Mouse (Mus musculus) testis, adult 2 months (tissue): Measurements from ENCODE around the gene Prdm16. TPM values are rescaled to one million over a fixed set of nuclear protein-coding genes. Genes with fewer than 3 reads are reported as not detected.
A peak's percentile ranks its signal among the peaks of the same experiment; 100 is the strongest.

ENCODE experiments used
- H3K27ac ChIP-seq: fragments of 200-500 bp; 2 replicates; pipeline ENCODE4 v1.5.1; 2012; ENCODE audit warnings: low read depth, low read length; ENCODE audit not compliant: control insufficient read depth, insufficient read depth
- H3K27me3 ChIP-seq: fragments of 200-500 bp; 2 replicates; pipeline ENCODE4 v1.6.1; 2012; ENCODE audit warnings: mild to moderate bottlenecking, low read length, moderate library complexity; ENCODE audit not compliant: control insufficient read depth, insufficient read depth
- H3K36me3 ChIP-seq: fragments of 200-500 bp; 2 replicates; pipeline ENCODE4 v1.6.1; 2012; ENCODE audit warnings: mild to moderate bottlenecking, low read length; ENCODE audit not compliant: control insufficient read depth, insufficient read depth
- H3K4me1 ChIP-seq: fragments of 200-500 bp; 2 replicates; pipeline ENCODE4 v1.6.1; 2012; ENCODE audit warnings: low read length; ENCODE audit not compliant: control insufficient read depth, insufficient read depth
- H3K4me3 ChIP-seq: fragments of 200-500 bp; 2 replicates; pipeline ENCODE4 v1.5.1; 2012; ENCODE audit warnings: low read depth, mild to moderate bottlenecking, low read length, moderate library complexity, mixed read lengths; ENCODE audit not compliant: control insufficient read depth
- CTCF ChIP-seq: fragments of 200-500 bp; IDR thresholded peaks from 2 replicates; pipeline ENCODE4 v1.5.1; 2012; ENCODE audit warnings: low read depth, mild to moderate bottlenecking, inconsistent platforms, low read length, moderate library complexity; ENCODE audit not compliant: control insufficient read depth, insufficient read depth, insufficient replicate concordance
- POLR2A ChIP-seq: fragments of 200-500 bp; IDR thresholded peaks from 2 replicates; pipeline ENCODE4 v1.6.1; 2012; ENCODE audit warnings: low read depth, mild to moderate bottlenecking, inconsistent platforms, low read length, moderate library complexity; ENCODE audit not compliant: control insufficient read depth
- polyA plus RNA-seq: library from polyadenylated mRNA; depleted of rRNA; stranded (reverse); fragments of >200 nt; gene quantifications from 2 replicates; pipeline ENCODE4 v1.2.3, GENCODE M21; 2012

The Prdm16 gene
- polyA plus RNA-seq, 1 experiment = 3.0 TPM

GRCm38 (mm10) chr4:154328431-154328830 lies 308.2 kb downstream of the Prdm16 start:
- TF ChIP-seq POLR2A = no peak
- 0 out of 2 replicates have a peak, but pooled peaks have one; percentile 0 for TF ChIP-seq CTCF
- Histone ChIP-seq H3K27me3 (no peaks in the 10 kb centered on the region), H3K27ac (no peak overlapping the region), H3K4me1 (peaks cover 6% of the 10 kb centered on the region), H3K36me3 (no peaks in the 10 kb centered on the region), H3K4me3 (no peak overlapping the region)

GRCm38 (mm10) chr4:154325410-154325809 lies 311.3 kb downstream of the Prdm16 start:
- no peak for TF ChIP-seq POLR2A
- no peak for TF ChIP-seq CTCF
- Histone ChIP-seq H3K4me1 (peaks cover 6% of the 10 kb centered on the region), H3K4me3 (peak overlapping the region; percentile 19; the same call in 1 of the 2 replicates), H3K27me3 (no peaks in the 10 kb centered on the region), H3K36me3 (no peaks in the 10 kb centered on the region), H3K27ac (no peak overlapping the region)

DNA sequence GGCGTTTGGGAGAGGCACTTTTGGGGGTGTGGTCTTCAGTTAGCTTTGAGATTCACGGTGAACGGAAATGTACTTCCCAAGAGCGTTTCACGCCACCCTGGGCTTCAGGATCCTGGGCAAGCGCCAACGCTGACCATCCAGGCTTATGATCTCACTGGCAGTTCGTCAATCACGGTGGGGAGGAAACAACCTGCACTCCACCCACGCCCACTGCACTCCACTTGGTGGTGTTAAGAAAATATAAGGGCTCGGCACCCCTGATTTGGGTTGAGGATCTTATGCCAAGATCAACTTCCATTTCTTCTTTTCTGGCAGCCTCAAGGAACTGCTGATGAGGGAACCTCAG lies 323.1 kb downstream of the Prdm16 start:
- Histone ChIP-seq H3K4me1 (no peaks in the 10 kb centered on the region), H3K4me3 (no peak overlapping the region), H3K27me3 (no peaks in the 10 kb centered on the region), H3K36me3 (no peaks in the 10 kb centered on the region), H3K27ac (no peak overlapping the region)
- TF ChIP-seq POLR2A (no peak), CTCF (no peak)

DNA sequence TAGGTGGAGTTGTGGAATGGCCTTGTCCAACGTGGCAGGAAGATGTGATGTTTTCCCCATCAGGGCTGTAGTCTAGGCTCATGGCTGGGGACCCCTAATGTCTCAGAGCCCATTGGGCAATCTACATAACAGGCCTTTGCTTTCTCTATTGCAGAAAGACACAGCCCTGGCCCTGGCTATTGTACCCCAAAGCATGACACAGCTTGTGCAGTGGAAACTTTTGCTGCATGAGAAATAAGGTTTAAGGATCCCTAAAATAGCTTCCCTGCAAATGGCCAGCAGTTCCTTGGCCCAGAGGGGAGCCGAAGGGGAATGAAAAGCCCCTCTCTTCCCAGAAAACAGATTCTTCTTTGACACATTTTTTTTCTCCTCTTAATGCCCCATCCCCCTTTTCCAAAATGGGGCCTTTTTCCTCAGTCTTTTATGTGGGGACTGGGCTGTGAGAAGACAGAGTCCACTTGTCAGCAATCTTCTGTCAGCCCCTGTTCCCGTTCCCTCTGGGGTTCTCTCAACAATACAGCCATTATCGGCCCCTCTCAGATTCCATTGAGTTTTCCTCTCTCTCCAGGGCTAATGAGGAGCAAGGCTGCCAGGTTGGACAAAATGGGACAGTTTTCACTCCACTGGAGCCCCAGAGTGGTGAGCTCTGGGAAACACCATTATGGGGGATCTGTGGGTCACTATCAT lies 323.6 kb downstream of the Prdm16 start:
- TF ChIP-seq POLR2A (no peak), CTCF (no peak)
- H3K4me3 ChIP-seq = no peak overlapping the region
- no peaks in the 10 kb centered on the region for H3K27me3 ChIP-seq

GRCm38 (mm10) chr4:154312143-154312812 lies 324.4 kb downstream of the Prdm16 start:
- Histone ChIP-seq H3K27me3 (no peaks in the 10 kb centered on the region), H3K4me1 (no peaks in the 10 kb centered on the region), H3K4me3 (no peak overlapping the region), H3K27ac (no peak overlapping the region), H3K36me3 (no peaks in the 10 kb centered on the region)
- TF ChIP-seq CTCF (no peak), POLR2A (no peak)

More for the DNA sequence above, 323.6 kb downstream of the Prdm16 start:
- H3K4me1 ChIP-seq = no peaks in the 10 kb centered on the region
- H3K27ac ChIP-seq = no peak overlapping the region
- no peaks in the 10 kb centered on the region for H3K36me3 ChIP-seq

DNA sequence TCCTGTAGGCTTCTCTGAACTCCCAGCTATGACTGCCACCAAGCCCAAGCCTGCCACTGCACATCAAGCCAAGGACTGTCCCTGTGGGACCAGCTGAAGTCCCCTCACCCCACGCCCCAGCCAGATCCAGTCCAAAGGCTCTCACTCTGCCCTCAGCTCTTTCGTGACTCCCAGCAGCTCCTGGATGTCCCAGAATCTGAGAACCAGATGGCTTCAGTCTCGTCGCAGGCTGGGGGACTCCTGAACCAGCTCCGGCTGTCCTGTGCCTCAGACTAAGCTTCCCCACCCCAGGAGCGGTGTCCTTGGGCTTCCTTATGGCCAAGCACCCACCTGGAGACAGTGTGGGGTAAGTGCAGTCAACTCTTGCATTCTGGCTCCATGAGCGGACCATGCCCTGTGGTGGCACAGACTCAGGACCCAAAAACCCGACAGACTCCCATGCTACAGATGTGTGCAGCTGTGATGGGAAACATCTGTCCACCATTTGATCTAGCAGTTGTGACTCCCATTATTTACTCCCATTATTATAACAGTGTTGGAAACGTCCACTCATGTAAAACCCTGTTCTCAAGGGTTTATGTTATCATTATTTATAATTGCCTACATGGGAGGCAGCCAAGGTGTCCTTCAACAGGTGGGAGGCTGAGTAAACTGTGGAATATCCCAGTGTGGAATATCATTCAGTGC lies 326.0 kb downstream of the Prdm16 start:
- no peaks in the 10 kb centered on the region for H3K27me3 ChIP-seq
- TF ChIP-seq CTCF (no peak), POLR2A (no peak)
- no peak overlapping the region for H3K4me3 ChIP-seq
- no peaks in the 10 kb centered on the region for H3K36me3 ChIP-seq
- no peak overlapping the region for H3K27ac ChIP-seq
- H3K4me1 ChIP-seq = no peaks in the 10 kb centered on the region

GRCm38 (mm10) chr4:154309131-154309530 lies 327.5 kb downstream of the Prdm16 start:
- TF ChIP-seq POLR2A = no peak
- no peak for TF ChIP-seq CTCF
- Histone ChIP-seq H3K27me3 (no peaks in the 10 kb centered on the region), H3K4me3 (no peak overlapping the region), H3K4me1 (no peaks in the 10 kb centered on the region), H3K27ac (no peak overlapping the region), H3K36me3 (no peaks in the 10 kb centered on the region)
